11 mouse cellular contexts compared by ENCODE assay signal in genomic region chr14:71603710-71604109, GRCm38 (mm10).
"Had no signal": no experiment of that assay in that cellular context is flagged by ENCODE, and none has a peak within 500 bp of the region (broad histone marks: within the 10 kb centered on the region; RNA-seq: fewer than 3 reads in every experiment).

No protein-coding gene starts in this region.

- H3K36me3 ChIP-seq: kidney, embryonic 15.5 days; limb, embryonic 13.5 days had no signal

- H3K4me3 ChIP-seq: kidney, embryonic 15.5 days; limb, embryonic 13.5 days had no signal

- H3K27ac ChIP-seq: kidney, embryonic 15.5 days; limb, embryonic 13.5 days; liver, embryonic 14.5 days; stomach, postnatal 0 days had no signal

- H3K4me1 ChIP-seq: kidney, embryonic 15.5 days; limb, embryonic 13.5 days had no signal

- H3K9me3 ChIP-seq: kidney, embryonic 15.5 days; limb, embryonic 13.5 days had no signal

- H3K9ac ChIP-seq: kidney, embryonic 15.5 days; limb, embryonic 13.5 days; liver, embryonic 14.5 days had no signal

- H3K27me3 ChIP-seq: kidney, embryonic 15.5 days; limb, embryonic 13.5 days had no signal

- H3K4me2 ChIP-seq: kidney, embryonic 15.5 days; limb, embryonic 13.5 days had no signal

- ATAC-seq: intestine, embryonic 16.5 days had no signal

- DNase-seq: kidney, adult 2 months; kidney, postnatal 14 days; layer of hippocampus, adult 9-11 months; left cerebral cortex, postnatal 4 days; lung, adult 18-20 months; thymus, postnatal 4 days had no signal
